Mouse (Mus musculus) testis, adult 2 months (tissue): ENCODE results near the gene Vps33b. TPM values are rescaled to one million over a fixed set of nuclear protein-coding genes. Genes with fewer than 3 reads are reported as not detected.

ENCODE experiments used
- H3K27ac ChIP-seq: fragments of 200-500 bp; 2 replicates; pipeline ENCODE4 v1.5.1; 2012; ENCODE audit warnings: low read depth, low read length; ENCODE audit not compliant: control insufficient read depth, insufficient read depth
- H3K27me3 ChIP-seq: fragments of 200-500 bp; 2 replicates; pipeline ENCODE4 v1.6.1; 2012; ENCODE audit warnings: mild to moderate bottlenecking, low read length, moderate library complexity; ENCODE audit not compliant: control insufficient read depth, insufficient read depth
- H3K36me3 ChIP-seq: fragments of 200-500 bp; 2 replicates; pipeline ENCODE4 v1.6.1; 2012; ENCODE audit warnings: mild to moderate bottlenecking, low read length; ENCODE audit not compliant: control insufficient read depth, insufficient read depth
- H3K4me1 ChIP-seq: fragments of 200-500 bp; 2 replicates; pipeline ENCODE4 v1.6.1; 2012; ENCODE audit warnings: low read length; ENCODE audit not compliant: control insufficient read depth, insufficient read depth
- H3K4me3 ChIP-seq: fragments of 200-500 bp; 2 replicates; pipeline ENCODE4 v1.5.1; 2012; ENCODE audit warnings: low read depth, mild to moderate bottlenecking, low read length, moderate library complexity, mixed read lengths; ENCODE audit not compliant: control insufficient read depth
- CTCF ChIP-seq: fragments of 200-500 bp; IDR thresholded peaks from 2 replicates; pipeline ENCODE4 v1.5.1; 2012; ENCODE audit warnings: low read depth, mild to moderate bottlenecking, inconsistent platforms, low read length, moderate library complexity; ENCODE audit not compliant: control insufficient read depth, insufficient read depth, insufficient replicate concordance
- POLR2A ChIP-seq: fragments of 200-500 bp; IDR thresholded peaks from 2 replicates; pipeline ENCODE4 v1.6.1; 2012; ENCODE audit warnings: low read depth, mild to moderate bottlenecking, inconsistent platforms, low read length, moderate library complexity; ENCODE audit not compliant: control insufficient read depth
- polyA plus RNA-seq: library from polyadenylated mRNA; depleted of rRNA; stranded (reverse); fragments of >200 nt; gene quantifications from 2 replicates; pipeline ENCODE4 v1.2.3, GENCODE M21; 2012; rRNA removed

Vps33b gene
- polyA plus RNA-seq, 1 experiment: 9.4 TPM

DNA sequence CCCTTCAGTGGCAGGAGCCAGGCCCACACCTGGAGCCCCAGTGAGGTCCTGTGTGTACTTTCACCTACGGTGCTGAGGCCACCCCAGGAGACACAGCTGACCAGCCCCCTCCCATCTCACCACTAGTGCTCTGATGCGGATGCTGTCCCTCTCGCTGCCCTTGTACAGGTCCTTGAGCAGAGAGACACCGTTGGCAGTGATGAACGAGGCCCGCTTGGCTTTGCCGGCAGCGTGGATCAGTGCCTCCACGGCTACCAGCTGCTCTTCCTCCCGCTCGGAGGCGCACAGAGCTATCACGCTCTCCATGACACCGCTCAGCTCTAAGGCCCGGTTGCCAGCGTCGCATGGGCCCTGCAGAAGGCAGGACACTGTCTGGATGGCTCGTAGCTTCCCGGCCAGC, 62.0 kb downstream of the Vps33b start:
- Histone ChIP-seq H3K27me3 (no peaks in the 10 kb centered on the region), H3K4me1 (no peaks in the 10 kb centered on the region), H3K36me3 (no peaks in the 10 kb centered on the region), H3K4me3 (no peak overlapping the region), H3K27ac (no peak overlapping the region)
- TF ChIP-seq CTCF (no peak), POLR2A (no peak)

DNA sequence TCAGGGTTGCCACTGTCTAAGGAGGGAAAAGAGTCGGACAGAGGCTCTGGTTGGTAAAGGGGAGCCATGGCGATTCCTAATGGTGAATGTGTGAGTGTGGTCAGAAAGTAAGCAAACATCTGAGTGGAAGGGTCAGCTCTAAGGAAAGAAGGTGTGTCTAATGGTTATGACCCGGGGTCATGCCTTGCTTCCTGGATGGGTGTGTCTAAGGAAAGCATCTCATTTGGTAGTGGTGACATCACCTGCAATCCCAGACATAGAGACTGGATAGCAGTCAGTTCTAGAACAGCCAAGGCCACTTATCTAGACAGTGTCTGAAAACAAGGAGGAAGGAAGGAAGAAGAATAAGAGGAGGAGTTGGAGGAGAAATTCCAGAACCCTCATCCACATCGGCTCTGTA, 65.4 kb downstream of the Vps33b start:
- Histone ChIP-seq H3K4me3 (no peak overlapping the region), H3K4me1 (peaks cover 5% of the 10 kb centered on the region), H3K27me3 (no peaks in the 10 kb centered on the region), H3K27ac (no peak overlapping the region), H3K36me3 (no peaks in the 10 kb centered on the region)
- TF ChIP-seq CTCF (no peak), POLR2A (no peak)

DNA sequence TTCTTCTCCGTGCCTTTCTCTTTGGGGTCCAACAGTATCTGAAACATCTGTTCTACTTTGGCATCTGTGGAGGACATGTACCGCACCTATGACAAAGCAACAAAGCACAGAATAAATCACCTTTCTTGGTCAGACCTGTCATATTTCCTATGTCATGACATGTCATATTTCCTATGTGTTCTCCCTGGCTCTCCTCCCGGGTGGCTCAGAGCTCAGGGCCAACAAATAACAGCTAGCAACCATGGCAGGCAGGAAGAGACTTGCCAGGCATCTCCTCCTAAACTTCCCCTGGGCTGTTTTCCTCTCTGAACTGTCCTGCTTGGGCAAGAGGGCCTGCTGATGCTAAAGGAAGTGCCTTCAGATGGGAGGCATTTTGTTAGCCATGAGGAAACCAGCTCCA, 67.5 kb downstream of the Vps33b start:
- H3K27me3 ChIP-seq: no peaks in the 10 kb centered on the region
- no peak for TF ChIP-seq CTCF
- no peak for TF ChIP-seq POLR2A
- peaks cover 12% of the 10 kb centered on the region for H3K4me1 ChIP-seq
- H3K36me3 ChIP-seq: no peaks in the 10 kb centered on the region
- H3K4me3 ChIP-seq: no peak overlapping the region
- no peak overlapping the region for H3K27ac ChIP-seq

- no peaks in the 10 kb centered on the region for H3K36me3 ChIP-seq
- H3K4me1 ChIP-seq: peaks cover 23% of the 10 kb centered on the region
- no peak for TF ChIP-seq POLR2A
- TF ChIP-seq CTCF: no peak
- no peak overlapping the region for H3K27ac ChIP-seq
- peak overlapping the region; percentile 5 for H3K4me3 ChIP-seq
- H3K27me3 ChIP-seq: no peaks in the 10 kb centered on the region
Observed at GRCm38 (mm10) chr7:80339371-80339770, 69.9 kb downstream of the Vps33b start.

GRCm38 (mm10) chr7:80339793-80340628, 70.6 kb downstream of the Vps33b start:
- TF ChIP-seq POLR2A (peak; percentile 72; the same call in 1 of the 2 replicates), CTCF (peak; percentile 53; the same call in 1 of the 2 replicates)
- no peaks in the 10 kb centered on the region for H3K36me3 ChIP-seq
- no peaks in the 10 kb centered on the region for H3K27me3 ChIP-seq
- H3K4me1 ChIP-seq: peaks cover 23% of the 10 kb centered on the region
- peak overlapping the region; percentile 75 for H3K4me3 ChIP-seq
- H3K27ac ChIP-seq: peak overlapping the region; percentile 71

- Histone ChIP-seq H3K4me3 (peak within 1 kb of the TSS; percentile 75), H3K27ac (peak within 1 kb of the TSS; percentile 71), H3K36me3 (no peaks in the 10 kb centered on the region), H3K27me3 (no peaks in the 10 kb centered on the region), H3K4me1 (peaks cover 23% of the 10 kb centered on the region)
- TF ChIP-seq CTCF: peak; percentile 53; the same call in 1 of the 2 replicates
- no peak for TF ChIP-seq POLR2A
Observed at GRCm38 (mm10) chr7:80340793-80341192, 71.3 kb downstream of the Vps33b start, which contains the start of gene Unc45a. TSS of gene Unc45a (minus strand) at chr7:80341005.

Other genes starting within 250 kb of the Vps33b start
- gene Zfp710, start 244.8 kb upstream of the Vps33b start, polyA plus RNA-seq: 3.8 and 5.1 TPM in 2 replicates
- 9.6 and 11.2 TPM in 2 replicates for gene Idh2, start 154.3 kb upstream of the Vps33b start, polyA plus RNA-seq
- gene Sema4b, start 82.8 kb upstream of the Vps33b start, polyA plus RNA-seq: 5.2 and 5.6 TPM in 2 replicates
- 406 and 411 TPM in 2 replicates for gene Cib1, start 36.8 kb upstream of the Vps33b start, polyA plus RNA-seq
- gene Gdpgp1, start 36.8 kb upstream of the Vps33b start, polyA plus RNA-seq: 1.7 and 1.8 TPM in 2 replicates
- gene Ttll13, start 23.3 kb upstream of the Vps33b start, polyA plus RNA-seq: 361 and 376 TPM in 2 replicates
- 10.1 and 10.3 TPM in 2 replicates for gene Ngrn, start 8.4 kb upstream of the Vps33b start, polyA plus RNA-seq
- 44.8 and 47.7 TPM in 2 replicates for gene Prc1, start 24.8 kb downstream of the Vps33b start, polyA plus RNA-seq
- gene Rccd1, start 54.8 kb downstream of the Vps33b start, polyA plus RNA-seq: 5.6 and 6.9 TPM in 2 replicates
- gene Unc45a, start 71.4 kb downstream of the Vps33b start, polyA plus RNA-seq: 9.4 and 21.9 TPM in 2 replicates
- 15.5 and 23.7 TPM in 2 replicates for gene Hddc3, start 73.5 kb downstream of the Vps33b start, polyA plus RNA-seq
- gene Man2a2, start 101.7 kb downstream of the Vps33b start, polyA plus RNA-seq: 62.1 and 71.5 TPM in 2 replicates
- 1.5 TPM in 2 replicates for gene Fes, start 118.3 kb downstream of the Vps33b start, polyA plus RNA-seq
- gene Furin, start 135.8 kb downstream of the Vps33b start, polyA plus RNA-seq: 8.2 and 8.3 TPM in 2 replicates